Comparison of ENCODE assay signal across 20 mouse cellular contexts in genomic region chr11:79058610-79059009, GRCm38 (mm10).
DNase-seq lines count a peak whose midpoint lies in the region; ATAC-seq and TF ChIP-seq lines count a peak whose summit lies in the region.
"Had no signal": no experiment of that assay in that cellular context is flagged by ENCODE, and none has a peak within 500 bp of the region (broad histone marks: within the 10 kb centered on the region; RNA-seq: fewer than 3 reads in every experiment).

No protein-coding gene starts in this region.

- no peaks in the 10 kb centered on the region for H3K27me3 ChIP-seq in heart, embryonic 13.5 days (replicated peaks)
- no peaks in the 10 kb centered on the region for H3K27me3 ChIP-seq in liver, embryonic 11.5 days (replicated peaks; ENCODE audit: control insufficient read depth, insufficient read depth, low read length)
- no peaks in the 10 kb centered on the region for H3K27me3 ChIP-seq in embryonic facial prominence, embryonic 10.5 days (replicated peaks; ENCODE audit: low read depth, poor library complexity, severe bottlenecking)
- H3K27me3 ChIP-seq: embryonic facial prominence, embryonic 13.5 days; midbrain, embryonic 15.5 days had no signal

- H3K36me3 ChIP-seq in heart, embryonic 13.5 days: no peaks in the 10 kb centered on the region
- H3K36me3 ChIP-seq in liver, embryonic 11.5 days (ENCODE audit: control insufficient read depth, insufficient read depth, low read length): no peaks in the 10 kb centered on the region
- H3K36me3 ChIP-seq in embryonic facial prominence, embryonic 10.5 days (replicated peaks): no peaks in the 10 kb centered on the region
- H3K36me3 ChIP-seq: embryonic facial prominence, embryonic 13.5 days; midbrain, embryonic 15.5 days had no signal

- H3K4me3 ChIP-seq in heart, embryonic 13.5 days: no peak overlapping the region
- H3K4me3 ChIP-seq in liver, embryonic 11.5 days (ENCODE audit: low read depth, low read length): no peak overlapping the region
- H3K4me3 ChIP-seq in embryonic facial prominence, embryonic 10.5 days: no peak overlapping the region
- no peak overlapping the region for H3K4me3 ChIP-seq in olfactory bulb, adult 2 months (ENCODE audit: insufficient read depth, low read depth, low read length)
- H3K4me3 ChIP-seq: embryonic facial prominence, embryonic 13.5 days; left cerebral cortex, adult 2 months; midbrain, embryonic 15.5 days had no signal

- TF ChIP-seq POLR2A in olfactory bulb, adult 2 months (IDR thresholded peaks at IDR 0.05; ENCODE audit: insufficient read depth, low read depth, low read length): no peak

- peak overlapping the region; percentile 53; the same call in 1 of the 2 replicates for H3K4me2 ChIP-seq in heart, embryonic 13.5 days
- H3K4me2 ChIP-seq in liver, embryonic 11.5 days: no peak overlapping the region
- H3K4me2 ChIP-seq: embryonic facial prominence, embryonic 13.5 days; midbrain, embryonic 15.5 days had no signal

- peak overlapping the region; percentile 94 for H3K27ac ChIP-seq in heart, embryonic 13.5 days (replicated peaks)
- 0 out of 2 replicates have a peak overlapping the region, but pooled peaks have one; percentile 28 for H3K27ac ChIP-seq in liver, embryonic 11.5 days (ENCODE audit: low read depth, low read length)
- peak overlapping the region; percentile 35 for H3K27ac ChIP-seq in embryonic facial prominence, embryonic 10.5 days (replicated peaks)
- H3K27ac ChIP-seq in olfactory bulb, adult 2 months (ENCODE audit: insufficient read depth, low read depth, low read length): 0 out of 2 replicates have a peak overlapping the region, but pooled peaks have one; percentile 8
- H3K27ac ChIP-seq: embryonic facial prominence, embryonic 13.5 days; kidney, postnatal 0 days; left cerebral cortex, adult 2 months; midbrain, embryonic 15.5 days; stomach, postnatal 0 days had no signal

- no peak for TF ChIP-seq CTCF in olfactory bulb, adult 2 months (IDR thresholded peaks at IDR 0.05; ENCODE audit: insufficient read depth, low read depth, low read length)

- H3K9ac ChIP-seq in heart, embryonic 13.5 days: no peak overlapping the region
- H3K9ac ChIP-seq in liver, embryonic 11.5 days (ENCODE audit: low read depth, low read length): no peak overlapping the region
- H3K9ac ChIP-seq: embryonic facial prominence, embryonic 13.5 days; midbrain, embryonic 15.5 days had no signal

- 77% methylated on average over 6 of the region's 6 CpGs for WGBS in heart, embryonic 13.5 days
- 84% methylated on average over 6 of the region's 6 CpGs for WGBS in liver, embryonic 11.5 days
- 89% methylated on average over 6 of the region's 6 CpGs for WGBS in embryonic facial prominence, embryonic 10.5 days
- 84% methylated on average over 6 of the region's 6 CpGs for WGBS in olfactory bulb, adult 2 months

- peaks cover 95% of the 10 kb centered on the region for H3K4me1 ChIP-seq in heart, embryonic 13.5 days
- H3K4me1 ChIP-seq in liver, embryonic 11.5 days (replicated peaks; ENCODE audit: control insufficient read depth, insufficient read depth, low read length): peaks cover 28% of the 10 kb centered on the region
- peaks cover 61% of the 10 kb centered on the region for H3K4me1 ChIP-seq in embryonic facial prominence, embryonic 10.5 days
- H3K4me1 ChIP-seq in olfactory bulb, adult 2 months (ENCODE audit: control insufficient read depth, insufficient read depth, low read length): peaks cover 62% of the 10 kb centered on the region

- no peaks in the 10 kb centered on the region for H3K9me3 ChIP-seq in heart, embryonic 13.5 days
- no peaks in the 10 kb centered on the region for H3K9me3 ChIP-seq in liver, embryonic 11.5 days (ENCODE audit: control insufficient read depth, low read length)
- no peaks in the 10 kb centered on the region for H3K9me3 ChIP-seq in embryonic facial prominence, embryonic 10.5 days
- H3K9me3 ChIP-seq: embryonic facial prominence, embryonic 13.5 days; midbrain, embryonic 15.5 days had no signal

- no peak for ATAC-seq in heart, embryonic 13.5 days (ENCODE audit: extremely low read depth, insufficient number of reproducible peaks, low FRiP score, low TSS enrichment)
- ATAC-seq in liver, embryonic 11.5 days (replicated peaks; ENCODE audit: low FRiP score): no peak
- ATAC-seq: forebrain, embryonic 14.5 days; lung, postnatal 0 days; midbrain, embryonic 15.5 days had no signal

- no peak for DNase-seq in heart, adult 11 months
- DNase-seq in liver, embryonic 11.5 days (ENCODE audit: low spot score): no peak
- DNase-seq in liver: no peak
- no peak for DNase-seq in embryonic facial prominence, embryonic 10.5 days (ENCODE audit: low spot score)
- DNase-seq in layer of hippocampus, adult 9-11 months: no peak
- DNase-seq: adrenal gland, adult 2 months; cerebellum, adult 9-10 months; gastrocnemius, postnatal 25 days; kidney, adult 18-20 months; left cerebral cortex, postnatal 4 days; right cerebral cortex, postnatal 4 days had no signal

Comparison
In these comparisons a context has a peak if more than half of its experiments do, and no peak if none do; other contexts are left out.
1. H3K27ac ChIP-seq: peak in every context shown above with its lines; median percentile 94 in heart, embryonic 13.5 days; 35 in embryonic facial prominence, embryonic 10.5 days; 28 in liver, embryonic 11.5 days; 8 in olfactory bulb, adult 2 months.